ENCODE assay signal across 28 mouse cellular contexts in the genomic region with DNA sequence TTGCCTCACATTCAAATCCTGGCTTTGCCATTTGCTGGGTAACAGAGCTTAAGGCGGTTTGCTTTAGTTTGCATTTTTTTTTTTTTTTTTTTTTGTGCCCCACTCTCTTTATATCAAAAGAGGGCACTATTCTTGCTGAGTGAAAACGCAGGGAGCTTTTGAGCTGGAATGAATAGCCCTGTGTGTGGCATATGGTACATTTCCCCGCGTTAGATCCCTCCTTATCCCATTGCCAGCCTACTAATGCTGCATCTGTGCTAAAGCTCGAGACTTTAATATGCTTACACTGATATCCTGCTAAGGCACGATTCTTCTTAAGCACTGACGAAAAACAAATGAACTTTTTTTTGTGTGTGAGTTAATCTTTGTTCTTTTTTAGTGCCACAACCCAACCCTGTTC. TPM values are rescaled to one million over a fixed set of nuclear protein-coding genes. Genes with fewer than 3 reads are reported as not detected.
DNase-seq lines count a peak whose midpoint lies in the region; ATAC-seq and TF ChIP-seq lines count a peak whose summit lies in the region.
"Had no signal": no experiment of that assay in that cellular context is flagged by ENCODE, and none has a peak within 500 bp of the region (broad histone marks: within the 10 kb centered on the region; RNA-seq: fewer than 3 reads in every experiment).

No protein-coding gene starts in this region.

- H3K27ac ChIP-seq in layer of hippocampus, adult 2 months, result no peak overlapping the region
- H3K27ac ChIP-seq in forebrain, embryonic 14.5 days (ENCODE audit: low read depth, low read length), result no peak overlapping the region
- H3K27ac ChIP-seq: embryonic facial prominence, embryonic 12.5 days; hindbrain, embryonic 10.5 days; limb, embryonic 15.5 days; liver, embryonic 14.5 days; neural tube, embryonic 12.5 days; stomach, embryonic 15.5 days had no signal

- H3K9ac ChIP-seq in forebrain, embryonic 14.5 days (ENCODE audit: low read length), result no peak overlapping the region
- H3K9ac ChIP-seq: embryonic facial prominence, embryonic 12.5 days; heart, embryonic 12.5 days; limb, embryonic 15.5 days; liver, embryonic 14.5 days; lung, embryonic 14.5 days; neural tube, embryonic 12.5 days; stomach, embryonic 15.5 days had no signal

- ATAC-seq in forebrain, embryonic 14.5 days, result peak; percentile 72
- ATAC-seq: intestine, postnatal 0 days had no signal

- H3K4me3 ChIP-seq in layer of hippocampus, adult 2 months, result no peak overlapping the region
- H3K4me3 ChIP-seq in forebrain, embryonic 14.5 days (ENCODE audit: low read depth, low read length), result no peak overlapping the region
- H3K4me3 ChIP-seq: embryonic facial prominence, embryonic 12.5 days; erythroblast, embryonic 14.5 days; heart, embryonic 12.5 days; hindbrain, embryonic 10.5 days; limb, embryonic 15.5 days; megakaryocyte, embryonic 14.5 days; neural tube, embryonic 12.5 days; stomach, embryonic 15.5 days had no signal

- H3K27me3 ChIP-seq in forebrain, embryonic 14.5 days (replicated peaks; ENCODE audit: control insufficient read depth, insufficient read depth, low read length), result no peaks in the 10 kb centered on the region
- H3K27me3 ChIP-seq: embryonic facial prominence, embryonic 12.5 days; heart, embryonic 12.5 days; limb, embryonic 15.5 days; megakaryocyte, embryonic 14.5 days; neural tube, embryonic 12.5 days; stomach, embryonic 15.5 days had no signal

- H3K4me1 ChIP-seq in forebrain, embryonic 14.5 days (ENCODE audit: control insufficient read depth, insufficient read depth, low read length), result no peaks in the 10 kb centered on the region
- H3K4me1 ChIP-seq: embryonic facial prominence, embryonic 12.5 days; heart, embryonic 12.5 days; hindbrain, embryonic 10.5 days; limb, embryonic 15.5 days; megakaryocyte, embryonic 14.5 days; neural tube, embryonic 12.5 days; stomach, embryonic 15.5 days had no signal

- 2% methylated on average over 7 of the region's 7 CpGs for WGBS in forebrain, embryonic 14.5 days

- TF ChIP-seq CTCF in layer of hippocampus, adult 2 months (conservative IDR thresholded peaks at IDR 0.05), result peak; percentile 47

- H3K9me3 ChIP-seq in forebrain, embryonic 14.5 days (replicated peaks; ENCODE audit: control insufficient read depth, low read length), result no peaks in the 10 kb centered on the region
- H3K9me3 ChIP-seq: embryonic facial prominence, embryonic 12.5 days; heart, embryonic 12.5 days; hindbrain, embryonic 10.5 days; limb, embryonic 15.5 days; neural tube, embryonic 12.5 days; stomach, embryonic 15.5 days had no signal

- no peaks in the 10 kb centered on the region for H3K36me3 ChIP-seq in forebrain, embryonic 14.5 days (ENCODE audit: control insufficient read depth, insufficient read depth, low read length)
- H3K36me3 ChIP-seq: embryonic facial prominence, embryonic 12.5 days; heart, embryonic 12.5 days; limb, embryonic 15.5 days; neural tube, embryonic 12.5 days; stomach, embryonic 15.5 days had no signal

- H3K4me2 ChIP-seq in forebrain, embryonic 14.5 days (ENCODE audit: low read length), result no peak overlapping the region
- H3K4me2 ChIP-seq: embryonic facial prominence, embryonic 12.5 days; heart, embryonic 12.5 days; limb, embryonic 15.5 days; lung, embryonic 14.5 days; neural tube, embryonic 12.5 days; stomach, embryonic 15.5 days had no signal

- DNase-seq in embryo, embryonic 10.5 days (ENCODE audit: low spot score), result peak; percentile 36
- no peak for DNase-seq in embryo, embryonic 9.5 days (ENCODE audit: extremely low spot score)
- DNase-seq in layer of hippocampus, adult 2 months (ENCODE audit: low spot score in 2 of 2), result no peak
- DNase-seq in layer of hippocampus, adult 9-10 months (ENCODE audit: low spot score), result no peak
- DNase-seq in forebrain, embryonic 14.5 days (ENCODE audit: low spot score), result peak; percentile 85
- DNase-seq in retina, postnatal 1 day, result peak; percentile 74
- DNase-seq in thymus, postnatal 4 days, result no peak
- DNase-seq: adrenal gland, postnatal 10 days; cerebellum, adult 8-10 months; cerebellum, postnatal 36 days; gastrocnemius, postnatal 14 days; heart, adult 11 months; heart, postnatal 10 days; left cerebral cortex, postnatal 4 days; lung, embryonic 14.5 days; lung, postnatal 36 days; right cerebral cortex, postnatal 4 days; thymus, postnatal 25 days had no signal

RNA-seq across cellular contexts. Expression of gene Zdbf2, which starts 20.9 kb away (rescaled TPM):
- total RNA-seq in layer of hippocampus, adult 2 months (2021), result 10 to 100 TPM; 13.0 to 17.3 TPM
- polyA plus RNA-seq in forebrain, embryonic 14.5 days (2014; fragmentation: Nextera tagmentation; extraction: Ambion mirVana), result 23.6 and 27.8 TPM in 2 replicates

Comparison
In these comparisons a context has a peak if more than half of its experiments do, and no peak if none do; other contexts are left out.
1. DNase-seq: peak in embryo, embryonic 10.5 days (single experiment), forebrain, embryonic 14.5 days (single experiment) and retina, postnatal 1 day (single experiment); none in embryo, embryonic 9.5 days (single experiment), layer of hippocampus, adult 2 months (0 of 2), layer of hippocampus, adult 9-10 months (single experiment) and thymus, postnatal 4 days (single experiment).